In the genomic region with DNA sequence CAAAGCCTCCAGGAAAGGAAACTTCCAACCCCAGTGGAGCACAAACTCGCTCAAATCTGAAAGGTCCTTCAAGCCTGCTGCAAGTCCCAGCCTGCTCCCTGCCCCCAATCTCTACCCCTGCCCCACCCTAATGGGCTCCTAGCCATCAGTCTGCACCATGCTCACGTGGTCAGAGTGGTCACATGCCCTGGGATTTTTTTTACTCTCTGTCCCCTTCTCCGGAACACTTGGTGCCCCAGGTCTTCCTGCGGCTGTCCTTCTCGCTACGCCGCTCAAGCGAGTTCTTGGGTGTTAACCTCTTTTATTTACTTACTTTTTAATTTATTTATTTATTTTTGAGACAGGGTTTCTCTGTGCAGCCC, we compare ENCODE assay signal across 9 mouse cellular contexts. TPM values are rescaled to one million over a fixed set of nuclear protein-coding genes. Genes with fewer than 3 reads are reported as not detected.
DNase-seq lines count a peak whose midpoint lies in the region; ATAC-seq and TF ChIP-seq lines count a peak whose summit lies in the region.
"Had no signal": no experiment of that assay in that cellular context is flagged by ENCODE, and none has a peak within 500 bp of the region (broad histone marks: within the 10 kb centered on the region; RNA-seq: fewer than 3 reads in every experiment).

No protein-coding gene starts in this region.

- no peak overlapping the region for H3K27ac ChIP-seq in hindbrain, embryonic 13.5 days
- H3K27ac ChIP-seq in hindbrain, embryonic 16.5 days (ENCODE audit: low read depth, low read length): no peak overlapping the region
- peak overlapping the region; percentile 63; the same call in 1 of the 2 replicates for H3K27ac ChIP-seq in testis, adult 2 months (ENCODE audit: control insufficient read depth, insufficient read depth, low read depth, low read length)
- H3K27ac ChIP-seq: midbrain, embryonic 12.5 days had no signal

- no peak for ATAC-seq in hindbrain, embryonic 13.5 days (ENCODE audit: low FRiP score)
- no peak for ATAC-seq in hindbrain, embryonic 16.5 days
- no peak for ATAC-seq in activated CD4-positive, CD25-positive, alpha-beta regulatory T cell, adult 4 months

- no peaks in the 10 kb centered on the region for H3K36me3 ChIP-seq in hindbrain, embryonic 13.5 days
- no peaks in the 10 kb centered on the region for H3K36me3 ChIP-seq in hindbrain, embryonic 16.5 days (ENCODE audit: control insufficient read depth, insufficient read depth, low read length)
- H3K36me3 ChIP-seq in testis, adult 2 months (ENCODE audit: control insufficient read depth, insufficient read depth, low read length): no peaks in the 10 kb centered on the region
- H3K36me3 ChIP-seq: midbrain, embryonic 12.5 days had no signal

- TF ChIP-seq CTCF in testis, adult 2 months (IDR thresholded peaks at IDR 0.05; ENCODE audit: control insufficient read depth, insufficient read depth, insufficient replicate concordance, low read depth, low read length): no peak

- peaks cover 17% of the 10 kb centered on the region for H3K4me1 ChIP-seq in hindbrain, embryonic 13.5 days (replicated peaks)
- no peaks in the 10 kb centered on the region for H3K4me1 ChIP-seq in hindbrain, embryonic 16.5 days (ENCODE audit: control insufficient read depth, insufficient read depth, low read depth, low read length)
- H3K4me1 ChIP-seq in testis, adult 2 months (ENCODE audit: control insufficient read depth, insufficient read depth, low read length): peaks cover 12% of the 10 kb centered on the region

- 72% methylated on average over 8 of the region's 8 CpGs for WGBS in hindbrain, embryonic 13.5 days
- WGBS in hindbrain, embryonic 16.5 days: 66% methylated on average over 8 of the region's 8 CpGs

- no peak overlapping the region for H3K4me3 ChIP-seq in hindbrain, embryonic 13.5 days
- H3K4me3 ChIP-seq in hindbrain, embryonic 16.5 days (ENCODE audit: low read length): no peak overlapping the region
- no peak overlapping the region for H3K4me3 ChIP-seq in testis, adult 2 months (ENCODE audit: control insufficient read depth, low read depth, low read length)
- H3K4me3 ChIP-seq: midbrain, embryonic 12.5 days had no signal

- peak; percentile 61 for DNase-seq in NIH3T3 (ENCODE audit: low read depth)
- peak; percentile 63 to 76 for DNase-seq in heart, adult 9 months (ENCODE audit: low spot score in 2 of 2)
- peak; percentile 92 to 96 for DNase-seq in kidney, postnatal 25 days
- no peak for DNase-seq in embryo, embryonic 9.5 days (ENCODE audit: extremely low spot score)

- no peaks in the 10 kb centered on the region for H3K27me3 ChIP-seq in hindbrain, embryonic 13.5 days
- peaks cover 2% of the 10 kb centered on the region; the same call in 1 of the 2 replicates for H3K27me3 ChIP-seq in hindbrain, embryonic 16.5 days (replicated peaks; ENCODE audit: control insufficient read depth, insufficient read depth, low read length)
- no peaks in the 10 kb centered on the region for H3K27me3 ChIP-seq in testis, adult 2 months (ENCODE audit: control insufficient read depth, insufficient read depth, low read length)
- H3K27me3 ChIP-seq: midbrain, embryonic 12.5 days had no signal

- H3K9me3 ChIP-seq in hindbrain, embryonic 13.5 days: no peaks in the 10 kb centered on the region
- no peaks in the 10 kb centered on the region for H3K9me3 ChIP-seq in hindbrain, embryonic 16.5 days (ENCODE audit: control insufficient read depth, low read length)
- H3K9me3 ChIP-seq: midbrain, embryonic 12.5 days had no signal

- TF ChIP-seq POLR2A in testis, adult 2 months (IDR thresholded peaks at IDR 0.05; ENCODE audit: control insufficient read depth, low read depth, low read length): no peak

- no peak overlapping the region for H3K4me2 ChIP-seq in hindbrain, embryonic 13.5 days
- no peak overlapping the region for H3K4me2 ChIP-seq in hindbrain, embryonic 16.5 days (ENCODE audit: low read length)
- H3K4me2 ChIP-seq: midbrain, embryonic 12.5 days had no signal

- peak overlapping the region; percentile 20; the same call in 1 of the 2 replicates for H3K9ac ChIP-seq in hindbrain, embryonic 13.5 days
- no peak overlapping the region for H3K9ac ChIP-seq in hindbrain, embryonic 16.5 days (ENCODE audit: low read depth, low read length)
- H3K9ac ChIP-seq: midbrain, embryonic 12.5 days had no signal

RNA-seq across cellular contexts. Expression of a gene that starts 25.7 kb away (rescaled TPM):
- 23.9 and 26.5 TPM in 2 replicates for polyA plus RNA-seq in hindbrain, embryonic 13.5 days (2015; fragmentation: Nextera tagmentation; extraction: Ambion mirVana)
- 21.1 and 24.3 TPM in 2 replicates for polyA plus RNA-seq in hindbrain, embryonic 16.5 days (2015; fragmentation: Nextera tagmentation; extraction: Ambion mirVana)
- polyA plus RNA-seq in testis, adult 2 months (2012; rRNA removed): 5.2 and 5.6 TPM in 2 replicates
- 10 to 100 TPM; 16.5 to 26.1 TPM for polyA plus RNA-seq in activated CD4-positive, CD25-positive, alpha-beta regulatory T cell, adult 4 months (2017; shearing (Covaris generic))

RNA-seq across cellular contexts. Expression of a gene that starts 45.7 kb away (rescaled TPM):
- polyA plus RNA-seq in hindbrain, embryonic 13.5 days (2015; fragmentation: Nextera tagmentation; extraction: Ambion mirVana): 237 and 256 TPM in 2 replicates
- polyA plus RNA-seq in hindbrain, embryonic 16.5 days (2015; fragmentation: Nextera tagmentation; extraction: Ambion mirVana): 215 and 225 TPM in 2 replicates
- 9.6 and 11.2 TPM in 2 replicates for polyA plus RNA-seq in testis, adult 2 months (2012; rRNA removed)
- 10 to 100 TPM; 24.8 to 31.7 TPM for polyA plus RNA-seq in activated CD4-positive, CD25-positive, alpha-beta regulatory T cell, adult 4 months (2017; shearing (Covaris generic))
